Mouse (Mus musculus) megakaryocyte, embryonic 14.5 days (primary cell): ENCODE measurements around the gene Pitpnc1.

Experiments
- FLI1 ChIP-seq: IDR thresholded peaks from 2 replicates; pipeline ENCODE4 v1.6.1; 2012; ENCODE audit warnings: low read length, inconsistent platforms, mixed read lengths
- GATA1 ChIP-seq: IDR thresholded peaks from 3 replicates; pipeline ENCODE4 v1.6.1; 2012; ENCODE audit warnings: mixed read lengths, low read length, inconsistent platforms, borderline replicate concordance

DNA sequence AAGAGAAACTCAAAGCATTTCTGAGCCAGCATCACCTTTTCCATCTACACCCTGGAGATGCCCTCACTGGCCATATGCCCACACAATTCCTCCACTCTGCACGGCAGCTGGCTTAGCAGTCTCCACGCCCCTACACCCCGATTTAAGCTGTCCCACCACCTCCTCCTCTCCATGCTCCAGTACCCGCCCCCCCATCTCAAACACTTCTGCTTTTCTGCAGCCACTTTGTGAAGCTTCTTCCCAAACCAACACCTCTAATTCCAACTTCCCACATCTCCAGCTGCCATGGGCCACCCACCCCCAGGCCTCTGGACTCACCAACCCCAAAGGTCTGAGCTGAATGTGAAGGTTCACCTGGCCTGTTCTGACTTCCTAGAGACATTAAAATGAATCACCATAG is 168.4 kb downstream of the Pitpnc1 start:
- no peak for TF ChIP-seq GATA1
- TF ChIP-seq FLI1, result no peak
